In genomic region chr2:166995796-166996532, GRCm38 (mm10) we compare ENCODE assay signal across 8 mouse cellular contexts. TPM values are rescaled to one million over a fixed set of nuclear protein-coding genes. Genes with fewer than 3 reads are reported as not detected.
DNase-seq lines count a peak whose midpoint lies in the region; ATAC-seq and TF ChIP-seq lines count a peak whose summit lies in the region.

TSS of gene Stau1 (minus strand) at chr2:166996299.

- H3K4me2 ChIP-seq in hindbrain, embryonic 13.5 days = peak within 1 kb of the TSS; percentile 92

- POLR2A ChIA-PET in Patski (lab: Charles Lee) = interaction anchor here (0.6 kb wide), 1 partner anchor 66 kb away, joined by 3 read pairs; no protein-coding TSS in a partner anchor

- no peaks in the 10 kb centered on the region for H3K9me3 ChIP-seq in hindbrain, embryonic 13.5 days

- peak within 1 kb of the TSS; percentile 99 for H3K9ac ChIP-seq in hindbrain, embryonic 13.5 days

- H3K27me3 ChIP-seq in Patski = no peaks in the 10 kb centered on the region
- H3K27me3 ChIP-seq in hindbrain, embryonic 13.5 days = no peaks in the 10 kb centered on the region

- CTCF ChIA-PET in Patski (lab: Charles Lee) = interaction anchor here (2.0 kb wide), 1 partner anchor 39 kb away, joined by 7 read pairs; no protein-coding TSS in a partner anchor

- ATAC-seq in Patski = peak; percentile 86
- peak; percentile 99 for ATAC-seq in hindbrain, embryonic 13.5 days (ENCODE audit: low FRiP score)

- in situ Hi-C loops in Patski (cut with MboI; ENCODE audit: low pct_unique_long_range_greater_than_20kb) = no loop called here

- no peak for TF ChIP-seq CTCF in Patski (IDR thresholded peaks at IDR 0.05)

- peak within 1 kb of the TSS; percentile 95 for H3K4me3 ChIP-seq in hindbrain, embryonic 13.5 days

- WGBS in hindbrain, embryonic 13.5 days = under 1% methylated on average over 87 of the region's 88 CpGs

- H3K27ac ChIP-seq in hindbrain, embryonic 13.5 days = peak within 1 kb of the TSS; percentile 97

- no peaks in the 10 kb centered on the region for H3K36me3 ChIP-seq in hindbrain, embryonic 13.5 days

- peak; percentile 64 for DNase-seq in Patski (ENCODE audit: low read depth, low spot score)
- DNase-seq in cerebellum, postnatal 14 days = peak; percentile 98
- peak; percentile 92 to 93 for DNase-seq in frontal cortex, postnatal 14 days (ENCODE audit: low spot score in 2 of 2)
- peak; percentile 85 to 86 for DNase-seq in layer of hippocampus, postnatal 25 days (ENCODE audit: extremely low spot score in 1 of 2, low spot score in 1 of 2)
- peak; percentile 97 for DNase-seq in lung, postnatal 25 days (ENCODE audit: low spot score)
- peak; percentile 98 for DNase-seq in retina, embryonic 14.5 days (ENCODE audit: low spot score)
- peak; percentile 96 for DNase-seq in thymus, postnatal 4 days

- H3K4me1 ChIP-seq in hindbrain, embryonic 13.5 days (replicated peaks) = peaks cover 43% of the 10 kb centered on the region

RNA-seq across cellular contexts. Expression of gene Stau1, which starts in this region (rescaled TPM):
- polyA plus RNA-seq in Patski (2021) = 81.0 TPM
- polyA plus RNA-seq in hindbrain, embryonic 13.5 days (2015; fragmentation: Nextera tagmentation; extraction: Ambion mirVana) = 109 and 113 TPM in 2 replicates
- 10 to 100 TPM; 57.8 to 65.3 TPM for total RNA-seq in layer of hippocampus, postnatal 25 days (2021)

Comparison
In these comparisons a context has a peak if more than half of its experiments do, and no peak if none do; other contexts are left out.
1. Peak in every context shown above with its lines: DNase-seq, ATAC-seq, H3K4me3 ChIP-seq and H3K27ac ChIP-seq.